Mouse (Mus musculus): ENCODE data around the gene Slc9a8. TPM values are rescaled to one million over a fixed set of nuclear protein-coding genes. Genes with fewer than 3 reads are reported as not detected.
"Not testable (repeated sequence)": the region's sequence is repeated elsewhere in the genome, so short reads cannot be mapped to it uniquely, and the experiment has no call there.

The Slc9a8 gene
- total RNA-seq (2021): 10 to 100 TPM; 37.4 to 38.3 TPM
- long read RNA-seq, experiment 1, full-length matches to known transcripts: 5 of 16 reads
- long read RNA-seq, experiment 1, partial matches to known transcripts: 11 of 16 reads
- long read RNA-seq, experiment 1, other reads (novel, unspliced or antisense): 0 of 16 reads
- long read RNA-seq, experiment 2, full-length matches to known transcripts: 4 of 12 reads
- long read RNA-seq, experiment 2, partial matches to known transcripts: 1 of 12 reads
- long read RNA-seq, experiment 2, other reads (novel, unspliced or antisense): 7 of 12 reads

DNA sequence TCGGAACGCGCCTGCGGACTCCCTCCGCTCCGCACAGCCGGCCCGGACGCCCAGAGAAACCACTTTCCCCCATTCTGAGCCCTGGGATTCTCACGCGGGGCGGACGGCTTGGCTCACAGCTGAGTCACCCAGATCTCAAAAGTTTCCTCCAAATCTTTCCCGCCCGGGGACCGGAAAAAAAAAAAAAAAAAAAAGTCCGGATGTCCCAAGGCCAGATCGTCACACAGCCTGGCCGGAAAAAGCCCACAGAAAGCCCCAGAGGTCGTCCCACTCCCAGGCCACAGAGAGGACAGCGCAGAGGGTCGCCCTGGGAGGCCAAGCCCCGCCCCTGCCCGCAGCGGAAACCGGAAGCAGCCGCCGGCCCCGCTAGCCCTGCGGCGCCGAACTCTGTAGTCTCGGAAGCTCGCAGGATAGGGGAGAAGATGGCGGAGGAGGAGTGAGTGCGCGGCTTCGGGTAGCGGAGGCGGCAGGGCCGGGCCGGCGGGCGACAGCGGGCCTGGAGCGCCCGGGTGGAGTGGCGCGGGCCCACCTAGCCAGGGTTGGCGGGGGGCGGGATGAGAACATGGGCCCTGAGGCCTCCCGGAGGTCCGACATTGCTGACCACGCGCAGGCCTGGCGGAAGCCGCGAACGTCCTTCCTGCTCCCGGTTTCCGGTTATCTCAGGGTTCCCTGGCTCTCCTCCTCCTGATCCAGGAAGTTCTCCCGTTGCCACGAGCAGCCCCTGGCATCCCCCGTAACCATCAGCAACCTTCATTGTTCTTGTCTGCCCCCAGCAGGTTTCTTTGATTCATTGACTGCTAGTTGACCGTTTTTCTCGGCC, at the start of gene Slc9a8:
Gene Slc9a8 (plus strand): TSS at position 383 of the 820 bp plus-strand sequence.
- peak; percentile 98 for DNase-seq

DNA sequence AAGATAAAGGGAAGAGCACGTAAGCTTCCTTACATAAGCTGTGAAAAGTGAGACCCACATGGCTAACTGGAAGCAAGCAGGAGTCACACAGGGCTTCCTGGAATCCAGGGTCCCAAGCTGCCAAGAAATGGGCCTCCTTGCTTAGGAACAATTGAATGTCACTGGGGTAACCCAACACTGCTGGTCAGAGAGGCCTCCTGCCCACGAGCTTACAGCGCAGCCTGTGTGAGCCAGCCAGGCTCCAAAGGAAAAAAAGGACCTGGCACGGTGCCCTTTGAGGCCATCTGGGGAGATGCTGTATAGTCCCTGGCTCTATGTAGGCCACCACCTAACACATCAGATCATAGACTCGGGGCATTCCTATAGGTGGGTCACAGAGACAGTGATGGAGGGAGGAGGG, 48.2 kb upstream of the Slc9a8 start:
- DNase-seq: peak; percentile 67 to 71

DNA sequence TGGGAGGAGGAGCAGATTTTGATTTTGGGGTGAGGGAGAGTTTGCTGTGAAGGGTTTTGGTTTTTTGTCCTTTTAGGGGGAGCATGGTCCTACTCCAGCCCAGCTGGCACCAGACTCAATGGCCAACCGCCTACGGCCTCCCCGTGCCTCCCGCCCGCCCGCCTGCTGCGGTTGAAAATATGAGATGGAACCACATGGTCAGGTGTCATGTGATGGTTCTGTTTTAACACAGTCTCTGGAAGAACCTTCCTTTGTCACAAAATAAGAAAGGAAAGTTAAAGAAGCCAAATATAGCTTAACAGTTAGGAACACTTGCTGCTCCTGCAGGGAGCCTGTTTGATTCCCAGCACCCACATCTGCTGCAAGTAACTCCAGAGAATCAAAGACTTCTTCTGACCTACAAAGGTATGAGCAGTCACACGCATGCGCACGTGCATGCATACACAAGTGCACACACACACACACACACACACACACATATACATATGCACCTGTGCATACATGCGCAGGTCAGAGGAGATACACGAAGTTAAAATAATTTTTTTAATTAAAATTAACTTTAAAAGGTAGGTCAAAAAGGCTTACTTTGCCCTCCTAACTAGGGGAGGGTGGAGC, 47.2 kb upstream of the Slc9a8 start:
- no peak for DNase-seq

DNA sequence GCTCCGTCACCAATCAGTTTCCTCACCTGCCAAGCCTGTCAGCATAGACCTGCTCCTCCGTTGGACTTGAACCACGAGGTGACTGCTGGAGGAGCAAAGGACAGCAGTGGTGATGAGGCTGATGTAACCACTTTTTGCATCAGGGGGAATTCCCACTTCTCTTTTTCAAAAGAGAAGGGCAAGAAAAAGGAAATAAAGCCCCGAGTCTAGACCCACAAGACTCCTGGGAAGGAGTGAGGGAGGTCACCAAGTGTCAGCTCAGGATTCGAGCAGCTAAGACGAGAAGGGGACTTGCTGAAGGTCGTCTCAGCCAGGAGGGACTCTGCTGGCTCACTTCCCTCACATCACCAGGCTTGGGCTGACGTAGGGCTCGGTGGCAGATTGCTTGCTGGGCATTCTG, 46.4 kb upstream of the Slc9a8 start:
- no peak for DNase-seq

DNA sequence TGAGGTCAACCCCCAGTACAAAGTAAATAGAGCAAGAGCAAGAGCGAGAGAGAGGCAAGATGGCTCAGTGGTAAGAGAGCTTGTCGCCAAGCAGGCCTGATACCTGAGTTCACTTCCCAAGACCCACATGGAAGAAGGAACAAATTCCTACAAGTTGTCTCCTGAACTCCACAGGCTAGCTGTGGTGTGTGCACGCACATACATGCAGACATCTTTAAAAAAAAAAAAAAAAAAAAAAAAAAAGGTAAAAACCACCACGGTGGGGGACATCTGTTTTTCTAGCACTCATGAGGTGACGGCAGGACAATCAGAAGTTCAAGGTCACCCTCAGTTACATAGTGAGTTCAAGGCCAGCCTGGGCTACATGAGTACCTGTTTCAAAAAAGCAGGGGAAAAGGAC, 45.8 kb upstream of the Slc9a8 start:
- DNase-seq: no peak

DNA sequence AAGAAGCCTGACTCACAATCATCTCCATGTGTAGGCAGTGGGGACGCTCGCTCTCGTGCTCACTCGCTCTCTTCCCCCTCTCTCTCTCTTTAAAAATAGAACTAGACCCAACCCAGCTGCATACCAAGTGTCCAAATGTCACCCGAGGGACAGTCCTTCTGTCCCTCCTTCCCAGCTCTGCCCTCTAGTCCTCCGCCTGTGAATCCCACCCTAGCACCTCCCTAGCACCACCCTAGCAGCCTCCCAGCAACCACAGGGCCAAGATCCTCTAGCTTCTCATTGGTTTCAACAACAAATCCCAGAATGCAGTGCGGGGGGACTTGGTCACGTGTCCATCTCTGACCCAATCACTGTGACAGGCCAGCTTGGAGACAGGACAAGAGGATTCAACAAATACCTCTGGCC, 45.4 kb upstream of the Slc9a8 start:
- peak in 1 of 2 experiments; percentile 47 for DNase-seq

DNA sequence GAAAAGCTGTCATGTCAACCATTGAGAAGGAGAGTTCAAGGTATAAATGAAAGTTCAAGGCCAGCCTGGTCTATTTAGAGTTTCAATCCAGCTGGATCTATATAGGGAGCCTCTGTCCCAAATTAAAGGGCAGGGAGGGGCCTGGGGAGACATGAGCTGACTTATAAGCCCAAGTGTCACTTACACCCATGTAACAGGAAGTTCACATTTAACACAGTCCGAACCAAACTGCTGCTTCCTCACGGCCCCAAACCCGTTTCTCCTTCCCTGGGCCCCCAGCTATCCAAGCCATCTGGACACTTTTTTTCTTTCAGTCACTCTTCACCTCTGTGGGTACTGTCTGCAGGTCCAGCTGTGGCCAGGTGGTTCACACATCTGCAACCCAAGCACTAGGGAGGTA, 43.8 kb upstream of the Slc9a8 start:
- no peak for DNase-seq

DNA sequence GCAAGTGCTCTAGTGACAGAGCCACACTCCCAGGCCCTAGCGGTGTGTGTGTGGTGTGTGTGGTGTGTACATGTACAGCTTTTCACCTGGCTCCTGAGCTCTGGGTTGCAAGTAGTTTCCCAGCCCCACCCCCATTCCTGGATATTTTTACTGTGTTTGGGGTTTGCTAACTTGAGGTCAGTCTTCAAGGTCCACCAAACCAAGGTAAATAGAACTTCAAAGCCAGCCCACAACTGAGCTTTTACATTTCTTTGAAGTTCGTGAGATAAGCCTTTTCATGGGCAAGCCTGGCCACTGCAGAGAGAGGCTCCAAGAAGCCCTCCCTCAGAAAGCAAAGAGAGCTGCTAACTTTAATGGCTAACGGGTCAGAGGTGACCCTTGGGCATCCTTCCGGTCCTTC, 42.5 kb upstream of the Slc9a8 start:
- peak; percentile 45 to 67 for DNase-seq

DNA sequence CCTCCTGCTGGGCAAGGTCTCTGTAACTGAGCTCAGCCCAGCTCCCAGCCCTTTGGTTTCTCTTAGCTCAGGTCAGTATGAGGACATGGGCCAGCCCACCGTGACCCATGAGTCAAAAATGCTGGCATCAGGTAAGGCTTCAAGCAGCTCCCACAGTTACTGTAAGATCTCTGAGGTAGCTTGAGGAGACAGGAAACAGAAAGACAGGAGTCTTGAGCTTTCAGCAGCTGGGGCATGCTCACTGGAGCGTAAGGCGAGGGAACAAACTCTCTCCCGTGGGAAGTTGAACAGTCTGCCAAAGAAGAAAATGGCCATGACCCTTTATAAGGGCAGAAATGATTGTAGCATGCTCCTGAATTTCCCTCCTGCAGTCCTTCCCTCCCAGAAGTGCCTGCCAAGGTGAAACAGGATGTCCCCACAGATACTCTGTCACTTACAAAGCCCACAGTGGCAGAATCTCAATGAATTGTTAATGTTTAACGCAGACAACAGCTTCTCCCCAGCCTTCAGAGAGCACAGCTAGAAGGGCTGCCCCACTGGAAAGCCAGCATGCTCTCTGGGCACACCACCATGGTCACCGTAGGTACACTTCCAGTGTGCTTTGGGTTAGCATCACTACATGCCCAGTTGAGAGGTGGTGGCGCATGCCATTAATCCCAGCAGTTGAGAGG, 40.8 kb upstream of the Slc9a8 start:
- peak in 1 of 2 experiments; percentile 39 for DNase-seq

DNA sequence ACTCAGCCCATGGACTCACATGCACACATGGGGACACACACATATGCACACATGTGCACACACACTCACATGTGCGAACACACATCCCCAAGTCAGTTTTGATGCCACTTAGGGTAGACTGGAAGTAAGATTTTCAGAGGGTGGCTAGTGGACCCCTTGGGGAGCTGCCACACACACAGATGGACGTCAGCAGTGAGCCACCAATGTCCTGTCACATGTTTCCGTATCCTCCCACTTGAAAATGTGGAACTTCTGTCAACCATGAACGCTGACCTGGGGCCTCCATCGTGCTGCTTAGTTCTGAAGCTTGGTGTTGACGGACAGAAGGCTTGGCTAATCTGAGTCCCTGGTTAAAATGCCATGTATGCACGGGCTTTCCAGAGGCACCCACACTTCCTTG, 39.9 kb upstream of the Slc9a8 start:
- no peak for DNase-seq

DNA sequence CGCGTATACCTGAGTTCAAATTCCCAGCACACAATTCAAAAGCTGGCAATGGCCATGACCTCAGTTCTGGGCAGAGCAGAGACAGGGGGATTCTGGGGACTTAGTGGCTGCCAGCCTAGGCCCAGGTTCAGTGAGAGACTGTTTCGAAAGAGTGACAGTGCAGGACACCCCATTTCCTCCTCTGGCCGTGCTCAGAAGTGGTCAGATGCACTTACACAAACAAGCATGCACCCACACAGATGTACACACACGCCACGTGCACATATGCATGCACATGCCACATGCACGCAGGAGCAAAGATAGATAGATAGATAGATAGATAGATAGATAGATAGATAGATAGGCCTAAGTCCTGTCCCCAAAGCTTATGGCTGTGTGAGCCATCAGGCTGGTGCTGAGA, 39.1 kb upstream of the Slc9a8 start:
- no peak for DNase-seq

DNA sequence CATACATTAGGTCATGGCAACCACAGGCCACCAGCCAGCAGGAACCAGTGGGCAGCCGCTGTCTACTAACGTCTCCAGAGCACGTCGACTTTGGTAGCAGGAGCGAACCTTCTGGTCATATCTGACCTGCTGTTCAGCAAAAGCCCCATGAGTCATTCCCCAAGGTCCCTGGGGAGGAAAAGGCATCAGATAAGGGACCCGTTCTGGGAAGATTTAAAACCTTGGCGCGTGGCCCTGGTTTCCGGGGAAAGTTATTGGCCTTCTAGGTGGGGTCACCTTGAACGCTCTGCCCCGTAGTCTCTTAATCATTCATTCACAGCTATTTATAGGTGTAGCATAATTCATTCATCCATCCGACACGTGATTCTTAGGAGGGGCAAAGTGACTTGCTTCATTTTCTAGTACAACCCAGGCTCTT, 37.8 kb upstream of the Slc9a8 start:
- peak; percentile 96 to 97 for DNase-seq

DNA sequence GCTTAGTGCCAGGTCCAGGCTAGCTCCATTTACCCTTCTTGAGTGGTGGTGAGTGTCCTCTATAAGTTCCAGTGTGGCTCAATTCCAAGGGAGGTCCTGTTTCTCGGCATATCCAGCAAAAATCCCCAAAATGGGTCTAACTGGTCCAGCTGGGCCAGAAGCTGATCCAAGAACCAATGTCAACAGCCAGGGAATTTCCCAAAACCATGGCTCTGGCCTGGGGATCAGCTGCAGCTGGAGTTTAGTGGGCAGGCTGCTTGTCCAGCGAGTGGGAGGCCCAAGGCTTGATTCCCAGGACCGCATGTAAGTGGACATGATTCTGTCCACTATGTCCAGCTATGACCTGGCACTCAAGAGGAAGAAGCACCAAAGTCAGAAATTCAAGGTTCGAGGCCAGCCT, 35.1 kb upstream of the Slc9a8 start:
- no peak for DNase-seq

DNA sequence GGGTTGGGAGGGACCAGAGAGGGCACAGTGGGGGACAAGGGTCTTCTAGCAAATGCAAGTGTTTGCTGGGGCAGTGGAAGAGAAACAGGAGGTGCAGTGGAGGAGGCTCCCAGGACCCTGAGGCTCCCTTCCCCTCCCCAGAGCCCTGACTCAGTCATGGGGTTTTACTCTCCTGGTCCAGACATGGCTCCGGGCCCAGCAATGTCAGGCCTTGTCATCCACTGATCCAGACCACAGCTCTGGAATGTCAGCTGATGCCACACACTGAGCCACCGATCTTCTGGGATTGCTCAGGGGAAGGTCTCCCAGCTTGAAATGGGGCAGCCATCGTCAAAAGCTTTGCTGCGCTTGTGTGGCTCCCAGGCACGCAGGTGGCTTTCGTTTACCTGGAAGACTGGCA, 34.5 kb upstream of the Slc9a8 start:
- peak in 1 of 2 experiments; percentile 55 for DNase-seq

DNA sequence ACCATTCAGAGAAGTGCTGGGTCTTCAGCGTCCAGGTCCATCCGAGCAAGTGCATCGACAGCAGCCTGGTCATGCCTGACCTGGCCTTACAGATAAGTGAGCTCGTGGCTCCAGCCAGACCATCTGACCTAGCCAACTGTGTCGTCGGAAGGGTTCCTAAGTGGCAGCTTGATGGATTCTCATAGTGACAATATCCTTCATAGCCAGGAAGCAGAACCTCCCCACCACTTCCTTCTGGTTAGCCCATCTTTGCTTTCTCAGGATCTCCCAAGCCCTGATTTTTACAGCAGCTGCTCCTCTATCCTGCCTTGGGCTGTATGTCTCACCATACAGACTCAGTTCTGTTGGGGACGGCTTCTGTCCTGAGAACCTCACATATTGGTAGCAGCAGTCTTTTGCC, 27.1 kb upstream of the Slc9a8 start:
- DNase-seq: no peak

DNA sequence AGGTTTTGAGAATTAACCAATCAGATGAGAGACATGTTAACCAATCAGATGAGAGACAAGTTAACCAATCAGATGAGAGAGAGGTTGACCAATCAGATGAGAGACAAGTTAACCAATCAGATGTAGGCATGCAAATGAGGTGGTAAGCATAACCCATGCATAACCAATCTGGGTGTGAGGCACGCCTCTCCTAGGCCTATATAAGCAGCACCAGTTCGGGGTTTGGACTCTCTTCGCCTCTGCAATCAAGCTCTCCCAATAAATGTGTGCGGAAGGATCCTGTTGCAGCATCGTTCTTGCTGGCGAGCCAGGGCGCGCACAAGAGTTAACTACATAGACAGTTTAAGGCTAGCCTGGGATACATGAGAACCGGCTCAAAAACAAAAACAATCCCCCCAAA, 25.1 kb upstream of the Slc9a8 start:
- DNase-seq: not testable (repeated sequence)

DNA sequence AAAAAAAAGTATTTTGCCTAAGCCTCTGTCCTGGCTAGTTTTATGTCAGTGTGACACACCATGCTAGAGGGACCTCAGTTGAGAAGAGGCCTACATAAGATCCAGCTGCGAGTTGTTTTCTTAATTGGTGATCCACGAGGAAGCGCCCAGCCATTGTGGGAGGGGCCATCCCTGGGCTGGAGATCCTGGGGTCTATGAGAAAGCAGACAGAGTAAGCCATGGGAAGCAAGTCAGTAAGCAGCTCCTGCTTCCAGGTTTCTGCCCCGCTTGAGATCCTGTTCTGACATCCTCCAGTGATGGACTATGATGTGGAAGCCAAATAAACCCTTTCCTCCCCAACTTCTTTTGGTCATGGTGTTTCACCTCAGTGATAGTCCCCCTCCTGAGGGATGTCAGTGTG, 22.5 kb upstream of the Slc9a8 start:
- no peak for DNase-seq

DNA sequence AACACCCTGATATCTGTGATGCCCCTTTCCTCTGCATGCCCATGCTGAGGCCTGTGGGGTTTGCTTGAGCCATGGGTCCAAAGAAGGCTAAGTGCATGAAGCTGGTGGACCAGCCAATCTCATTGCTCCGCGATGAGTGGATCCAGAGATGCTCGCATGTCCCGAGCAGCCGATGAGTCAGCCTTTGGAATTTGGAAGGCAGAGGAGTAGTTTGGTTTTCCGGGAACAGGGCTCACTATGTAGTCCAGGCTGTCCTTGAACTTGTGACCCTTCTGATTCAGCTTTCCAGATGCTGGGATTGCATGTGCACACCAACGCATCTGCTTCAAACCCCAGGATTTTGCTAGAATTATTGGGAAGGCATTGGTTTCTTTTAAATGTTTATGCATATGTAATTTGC, 21.9 kb upstream of the Slc9a8 start:
- DNase-seq: peak; percentile 73 to 83

DNA sequence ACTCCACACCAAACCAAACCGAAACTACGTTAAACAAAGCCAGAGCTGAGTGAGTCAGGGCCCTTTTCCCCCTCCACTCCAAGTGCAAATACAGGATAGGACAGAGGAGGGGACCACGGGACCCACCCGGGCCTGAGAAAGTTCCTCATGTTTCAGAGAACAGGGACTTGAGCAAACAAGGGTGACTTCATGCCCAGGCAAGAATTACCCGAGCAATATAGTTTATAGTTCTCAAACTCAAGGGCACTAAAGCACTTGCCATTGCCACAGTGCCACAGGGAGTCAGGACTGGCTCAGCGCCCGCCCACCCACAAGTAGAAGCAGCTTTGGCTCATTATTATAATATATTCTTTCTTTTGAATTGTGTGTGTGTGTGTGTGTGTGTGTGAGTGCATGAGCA, 18.4 kb upstream of the Slc9a8 start:
- peak; percentile 59 to 71 for DNase-seq

DNA sequence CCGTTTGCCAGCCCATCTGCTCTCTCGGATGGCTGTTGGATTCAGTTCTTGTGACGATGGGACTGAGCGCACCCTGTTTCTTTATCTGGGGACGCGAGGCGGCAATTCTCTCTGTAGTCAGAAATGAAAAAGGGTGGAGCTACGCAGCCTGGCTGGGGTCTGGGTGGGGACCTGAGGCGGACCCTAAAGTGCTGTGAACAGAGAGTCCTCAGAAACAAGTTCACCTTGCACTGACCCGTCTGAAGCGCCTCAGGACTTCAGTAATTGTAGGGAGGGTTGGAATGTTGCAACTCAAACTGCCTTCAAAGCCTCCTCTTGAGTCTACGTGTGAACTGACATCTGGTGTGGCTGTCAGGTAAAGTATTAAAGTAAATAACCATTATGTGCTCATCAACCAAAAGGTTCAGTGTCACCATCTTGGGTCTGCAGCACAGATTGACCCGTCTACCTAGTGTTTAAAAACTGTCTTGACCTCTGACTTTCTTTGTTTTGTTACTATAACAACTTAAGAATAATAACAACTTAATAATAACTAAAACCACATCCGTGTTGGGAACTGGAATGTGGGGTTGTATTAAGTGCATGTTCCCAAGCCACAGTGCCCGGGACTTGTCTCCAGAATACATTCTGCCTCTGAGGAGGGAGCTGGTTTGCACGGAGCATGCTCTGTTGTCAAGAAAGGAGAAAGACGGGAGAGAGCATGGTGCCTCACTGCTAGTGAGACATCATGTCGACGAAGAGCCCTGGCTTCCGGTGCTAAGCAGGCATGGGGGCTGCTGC, 16.2 kb upstream of the Slc9a8 start:
- DNase-seq: no peak

DNA sequence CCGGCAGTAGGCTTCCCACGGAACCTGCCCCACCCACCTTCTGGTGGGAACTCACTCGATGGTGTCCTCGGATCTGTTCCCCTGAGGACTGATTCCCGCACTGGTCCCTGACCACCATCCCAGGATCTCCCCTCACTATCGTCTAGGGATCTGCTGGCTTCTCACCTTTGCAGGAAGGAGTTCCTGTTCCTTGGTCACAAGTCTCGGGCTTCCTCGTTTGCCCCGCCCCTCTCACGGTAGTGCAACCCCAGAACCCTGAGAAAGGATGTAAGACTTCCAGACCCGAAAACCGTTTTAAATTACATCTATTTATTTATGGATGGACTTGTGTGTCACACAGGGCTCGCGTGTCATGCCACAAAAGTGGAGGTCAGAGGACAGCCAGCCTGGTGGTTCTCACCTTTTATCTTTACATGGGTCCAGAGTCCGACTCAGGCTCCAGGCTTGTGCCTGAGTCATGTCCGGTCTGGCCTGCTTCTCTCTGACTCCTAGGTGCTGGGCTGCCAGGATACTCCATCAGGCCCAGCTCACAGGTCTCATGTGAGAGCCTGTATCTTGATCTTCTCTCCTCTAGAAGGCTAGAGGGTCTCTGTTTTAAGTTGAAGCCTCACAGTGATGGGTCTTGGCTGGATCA, 14.1 kb upstream of the Slc9a8 start:
- DNase-seq: no peak

Data from adrenal gland, postnatal 36 days (tissue).